Mouse (Mus musculus): ENCODE measurements around the gene Hydin. TPM values are rescaled to one million over a fixed set of nuclear protein-coding genes. Genes with fewer than 3 reads are reported as not detected.

The Hydin gene
- polyA plus RNA-seq, 1 experiment, result 0.70 TPM

DNA sequence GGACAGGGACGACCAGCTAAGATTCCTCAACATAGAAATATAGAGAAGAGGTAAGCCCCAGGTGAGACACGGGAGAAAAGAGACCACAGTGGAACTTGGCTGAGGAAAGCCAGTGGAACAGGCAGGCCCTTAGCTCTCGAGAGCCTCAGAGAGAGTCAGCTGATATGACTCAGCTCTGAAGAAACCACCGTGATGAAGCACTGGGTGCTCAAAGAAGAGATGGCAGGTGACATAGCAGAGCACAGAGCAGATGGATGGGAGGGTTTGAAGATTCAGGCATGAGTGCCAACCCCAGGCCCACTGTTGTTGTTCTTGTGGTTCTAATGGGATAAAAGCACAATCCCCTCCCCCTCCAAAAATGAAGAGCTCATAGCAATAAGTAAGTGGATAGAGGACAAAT lies 190.6 kb downstream of the Hydin start:
- Histone ChIP-seq H3K27me3 (ENCODE audit: control insufficient read depth, insufficient read depth, low read length) (no peaks in the 10 kb centered on the region), H3K4me1 (ENCODE audit: control insufficient read depth, insufficient read depth, low read length) (no peaks in the 10 kb centered on the region), H3K4me3 (replicated peaks; ENCODE audit: insufficient read depth, low read depth, low read length) (no peak overlapping the region), H3K27ac (ENCODE audit: insufficient read depth, low read length) (no peak overlapping the region)
- no peak for TF ChIP-seq POLR2A (IDR thresholded peaks at IDR 0.05; ENCODE audit: borderline replicate concordance, insufficient read depth, low read length)
- TF ChIP-seq CTCF (IDR thresholded peaks at IDR 0.05; ENCODE audit: borderline replicate concordance, insufficient read depth, low read depth, low read length), result no peak
- 74% methylated on average over 4 of the region's 4 CpGs for WGBS
- DNase-seq, result no peak

- TF ChIP-seq POLR2A (IDR thresholded peaks at IDR 0.05; ENCODE audit: borderline replicate concordance, insufficient read depth, low read length) (no peak), CTCF (IDR thresholded peaks at IDR 0.05; ENCODE audit: borderline replicate concordance, insufficient read depth, low read depth, low read length) (no peak)
- Histone ChIP-seq H3K4me1 (ENCODE audit: control insufficient read depth, insufficient read depth, low read length) (no peaks in the 10 kb centered on the region), H3K4me3 (replicated peaks; ENCODE audit: insufficient read depth, low read depth, low read length) (no peak overlapping the region), H3K27ac (ENCODE audit: insufficient read depth, low read length) (no peak overlapping the region), H3K27me3 (ENCODE audit: control insufficient read depth, insufficient read depth, low read length) (no peaks in the 10 kb centered on the region)
- DNase-seq, result no peak
- WGBS, result 91% methylated on average over 10 of the region's 10 CpGs
These were observed 195.9 kb downstream of the Hydin start for GRCm38 (mm10) chr8:110462627-110463208.

- DNase-seq, result no peak
- TF ChIP-seq CTCF (IDR thresholded peaks at IDR 0.05; ENCODE audit: borderline replicate concordance, insufficient read depth, low read depth, low read length) (no peak), POLR2A (IDR thresholded peaks at IDR 0.05; ENCODE audit: borderline replicate concordance, insufficient read depth, low read length) (no peak)
- no peak overlapping the region for H3K27ac ChIP-seq (ENCODE audit: insufficient read depth, low read length)
- 85% methylated on average over 10 of the region's 10 CpGs for WGBS
- no peak overlapping the region for H3K4me3 ChIP-seq (replicated peaks; ENCODE audit: insufficient read depth, low read depth, low read length)
- H3K27me3 ChIP-seq (ENCODE audit: control insufficient read depth, insufficient read depth, low read length), result no peaks in the 10 kb centered on the region
- H3K4me1 ChIP-seq (ENCODE audit: control insufficient read depth, insufficient read depth, low read length), result no peaks in the 10 kb centered on the region
These were observed 197.1 kb downstream of the Hydin start for GRCm38 (mm10) chr8:110463773-110464460.

DNA sequence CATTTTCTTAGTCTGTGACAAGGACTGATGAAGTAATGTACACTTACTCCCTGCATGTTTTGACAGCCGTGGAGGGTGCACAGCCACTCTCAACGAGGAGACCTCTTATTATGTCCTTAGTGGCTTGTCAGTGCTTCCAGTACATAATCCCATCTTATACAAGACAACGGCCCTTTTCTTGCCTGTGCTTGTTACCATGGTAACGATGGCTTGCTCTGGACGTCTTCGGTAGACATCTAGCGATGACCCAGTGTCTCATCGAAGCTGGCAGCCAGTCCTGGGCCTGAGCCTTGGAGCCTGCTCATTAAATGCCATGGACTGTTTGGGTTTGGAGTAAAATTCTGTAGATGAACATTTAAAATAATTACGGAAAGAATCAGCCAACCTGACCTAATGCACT lies 198.8 kb downstream of the Hydin start:
- H3K4me3 ChIP-seq (replicated peaks; ENCODE audit: insufficient read depth, low read depth, low read length), result no peak overlapping the region
- H3K4me1 ChIP-seq (ENCODE audit: control insufficient read depth, insufficient read depth, low read length), result no peaks in the 10 kb centered on the region
- no peaks in the 10 kb centered on the region for H3K27me3 ChIP-seq (ENCODE audit: control insufficient read depth, insufficient read depth, low read length)
- TF ChIP-seq CTCF (IDR thresholded peaks at IDR 0.05; ENCODE audit: borderline replicate concordance, insufficient read depth, low read depth, low read length) (no peak), POLR2A (IDR thresholded peaks at IDR 0.05; ENCODE audit: borderline replicate concordance, insufficient read depth, low read length) (no peak)
- no peak overlapping the region for H3K27ac ChIP-seq (ENCODE audit: insufficient read depth, low read length)
- DNase-seq, result no peak
- WGBS, result 36% methylated on average over 9 of the region's 9 CpGs

DNA sequence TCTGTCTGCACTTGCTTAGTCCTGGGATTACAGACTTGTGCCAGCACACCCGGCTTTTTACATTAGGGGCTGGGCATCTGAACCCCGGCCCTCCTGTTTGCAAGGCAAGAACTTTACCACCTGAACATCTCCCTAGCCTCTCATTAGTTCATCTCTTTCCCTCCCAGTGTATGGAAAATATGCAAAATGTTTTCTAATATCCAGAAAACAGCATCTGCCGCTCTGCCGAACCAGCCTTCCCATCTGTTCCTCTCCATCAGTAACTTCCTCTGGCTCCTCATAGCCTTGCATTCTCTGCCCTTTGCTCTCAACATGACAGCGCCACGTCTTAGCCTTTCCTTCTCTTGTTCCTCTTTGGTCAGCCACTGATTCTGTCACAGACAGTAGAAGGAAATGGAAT lies 210.5 kb downstream of the Hydin start:
- H3K4me1 ChIP-seq (ENCODE audit: control insufficient read depth, insufficient read depth, low read length), result no peaks in the 10 kb centered on the region
- TF ChIP-seq POLR2A (IDR thresholded peaks at IDR 0.05; ENCODE audit: borderline replicate concordance, insufficient read depth, low read length), result no peak
- TF ChIP-seq CTCF (IDR thresholded peaks at IDR 0.05; ENCODE audit: borderline replicate concordance, insufficient read depth, low read depth, low read length), result no peak
- WGBS, result 78% methylated on average over 6 of the region's 6 CpGs
- H3K4me3 ChIP-seq (replicated peaks; ENCODE audit: insufficient read depth, low read depth, low read length), result no peak overlapping the region
- DNase-seq, result no peak
- H3K27me3 ChIP-seq (ENCODE audit: control insufficient read depth, insufficient read depth, low read length), result no peaks in the 10 kb centered on the region
- no peak overlapping the region for H3K27ac ChIP-seq (ENCODE audit: insufficient read depth, low read length)

GRCm38 (mm10) chr8:110478576-110478975 lies 211.8 kb downstream of the Hydin start:
- H3K4me3 ChIP-seq (replicated peaks; ENCODE audit: insufficient read depth, low read depth, low read length), result no peak overlapping the region
- no peaks in the 10 kb centered on the region for H3K4me1 ChIP-seq (ENCODE audit: control insufficient read depth, insufficient read depth, low read length)
- no peak overlapping the region for H3K27ac ChIP-seq (ENCODE audit: insufficient read depth, low read length)
- DNase-seq, result peak; percentile 63 to 65
- H3K27me3 ChIP-seq (ENCODE audit: control insufficient read depth, insufficient read depth, low read length), result no peaks in the 10 kb centered on the region
- WGBS, result 14% methylated on average over 6 of the region's 6 CpGs
- no peak for TF ChIP-seq POLR2A (IDR thresholded peaks at IDR 0.05; ENCODE audit: borderline replicate concordance, insufficient read depth, low read length)
- peak; percentile 93 for TF ChIP-seq CTCF (IDR thresholded peaks at IDR 0.05; ENCODE audit: borderline replicate concordance, insufficient read depth, low read depth, low read length)

DNA sequence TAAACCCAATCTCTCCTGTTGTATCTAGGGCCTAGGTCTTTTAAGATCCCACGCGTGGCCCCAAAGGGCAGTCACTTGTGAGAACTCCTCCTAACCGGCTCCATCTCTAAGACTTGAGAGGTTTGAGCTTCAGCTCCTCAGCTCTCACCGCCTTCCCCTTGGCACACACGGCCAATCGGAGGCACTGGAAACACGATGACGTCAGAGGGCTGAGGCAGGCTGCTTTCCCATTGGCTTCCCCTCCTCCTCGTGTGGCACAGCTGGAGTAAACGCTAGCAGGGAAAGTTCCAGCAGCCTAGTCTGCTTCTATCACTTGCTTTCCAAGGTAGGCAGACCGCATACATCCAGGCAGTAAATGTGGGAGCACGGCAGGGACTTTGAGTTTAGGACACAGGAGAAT lies 212.6 kb downstream of the Hydin start:
- H3K4me3 ChIP-seq (replicated peaks; ENCODE audit: insufficient read depth, low read depth, low read length), result no peak overlapping the region
- no peak for TF ChIP-seq CTCF (IDR thresholded peaks at IDR 0.05; ENCODE audit: borderline replicate concordance, insufficient read depth, low read depth, low read length)
- TF ChIP-seq POLR2A (IDR thresholded peaks at IDR 0.05; ENCODE audit: borderline replicate concordance, insufficient read depth, low read length), result no peak
- no peak overlapping the region for H3K27ac ChIP-seq (ENCODE audit: insufficient read depth, low read length)
- whole genome bisulfite sequencing, result 75% methylated on average over 12 of the region's 12 CpGs
- H3K27me3 ChIP-seq (ENCODE audit: control insufficient read depth, insufficient read depth, low read length), result no peaks in the 10 kb centered on the region
- H3K4me1 ChIP-seq (ENCODE audit: control insufficient read depth, insufficient read depth, low read length), result no peaks in the 10 kb centered on the region
- DNase-seq, result no peak

DNA sequence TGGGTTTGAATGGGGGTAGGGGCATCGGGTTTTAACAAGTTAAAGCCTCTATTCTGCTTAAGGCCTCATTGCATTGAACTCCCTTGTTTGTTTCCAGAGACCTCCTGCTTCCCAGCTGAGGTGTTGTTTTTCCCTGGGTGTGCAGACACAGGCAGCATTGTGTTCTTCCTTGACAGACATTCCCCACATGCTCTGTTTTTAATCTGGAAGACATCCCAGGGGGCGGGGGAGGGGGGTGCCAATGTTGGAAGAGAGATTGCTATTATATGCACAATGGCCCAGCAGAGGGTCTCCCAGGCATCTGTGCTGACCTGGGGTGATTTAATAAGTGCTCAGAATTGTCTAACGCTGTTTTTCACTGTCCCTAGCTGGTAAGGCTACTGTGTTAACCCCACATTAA lies 215.5 kb downstream of the Hydin start:
- 21% methylated on average over 3 of the region's 3 CpGs for WGBS
- H3K4me3 ChIP-seq (replicated peaks; ENCODE audit: insufficient read depth, low read depth, low read length), result no peak overlapping the region
- no peak overlapping the region for H3K27ac ChIP-seq (ENCODE audit: insufficient read depth, low read length)
- H3K27me3 ChIP-seq (ENCODE audit: control insufficient read depth, insufficient read depth, low read length), result no peaks in the 10 kb centered on the region
- no peak for DNase-seq
- no peak for TF ChIP-seq POLR2A (IDR thresholded peaks at IDR 0.05; ENCODE audit: borderline replicate concordance, insufficient read depth, low read length)
- no peak for TF ChIP-seq CTCF (IDR thresholded peaks at IDR 0.05; ENCODE audit: borderline replicate concordance, insufficient read depth, low read depth, low read length)
- H3K4me1 ChIP-seq (ENCODE audit: control insufficient read depth, insufficient read depth, low read length), result no peaks in the 10 kb centered on the region
